7 mouse cellular contexts compared by ENCODE assay signal in genomic region chr4:147425615-147426347, GRCm38 (mm10).
DNase-seq lines count a peak whose midpoint lies in the region; ATAC-seq lines count a peak whose summit lies in the region.
"Not testable (repeated sequence)": the region's sequence is repeated elsewhere in the genome, so short reads cannot be mapped to it uniquely, and the experiment has no call there.

No protein-coding gene starts in this region.

- H3K4me1 ChIP-seq in forebrain, embryonic 10.5 days; heart, embryonic 13.5 days; intestine, embryonic 14.5 days (replicated peaks; ENCODE audit: control insufficient read depth, insufficient read depth, low read length); limb, embryonic 11.5 days (ENCODE audit: control insufficient read depth, insufficient read depth, low read length); lung, embryonic 15.5 days: not testable (repeated sequence)

- H3K9ac ChIP-seq in heart, embryonic 13.5 days; intestine, embryonic 14.5 days (ENCODE audit: low read length); limb, embryonic 11.5 days (ENCODE audit: low read length); lung, embryonic 15.5 days: not testable (repeated sequence)

- not testable (repeated sequence) for H3K27ac ChIP-seq in forebrain, embryonic 10.5 days; heart, embryonic 13.5 days (replicated peaks); intestine, embryonic 14.5 days (ENCODE audit: low read depth); limb, embryonic 11.5 days (replicated peaks; ENCODE audit: low read depth, low read length); lung, embryonic 15.5 days

- not testable (repeated sequence) for H3K4me3 ChIP-seq in forebrain, embryonic 10.5 days; heart, embryonic 13.5 days; intestine, embryonic 14.5 days (ENCODE audit: low read depth, low read length); limb, embryonic 11.5 days (ENCODE audit: low read depth, low read length); lung, embryonic 15.5 days

- WGBS in forebrain, embryonic 10.5 days, result 60% methylated on average over 5 of the region's 5 CpGs
- 43% methylated on average over 5 of the region's 5 CpGs for WGBS in heart, embryonic 13.5 days
- 50% methylated on average over 5 of the region's 5 CpGs for WGBS in intestine, embryonic 14.5 days
- 52% methylated on average over 5 of the region's 5 CpGs for WGBS in limb, embryonic 11.5 days
- 48% methylated on average over 5 of the region's 5 CpGs for WGBS in lung, embryonic 15.5 days

- peak; percentile 29 for DNase-seq in NIH3T3 (ENCODE audit: low read depth)
- peak; percentile 41 for DNase-seq in forebrain, embryonic 10.5 days (ENCODE audit: extremely low spot score, low spot score)
- DNase-seq in intestine, embryonic 14.5 days (ENCODE audit: low spot score), result peak; percentile 66
- peak; percentile 49 for DNase-seq in limb, embryonic 11.5 days (ENCODE audit: low spot score)

- ATAC-seq in heart, embryonic 13.5 days (ENCODE audit: extremely low read depth, insufficient number of reproducible peaks, low FRiP score, low TSS enrichment), result 0 out of 2 replicates have a peak, but pooled peaks have one; percentile 0
- not testable (repeated sequence) for ATAC-seq in intestine, embryonic 14.5 days (replicated peaks; ENCODE audit: low FRiP score, low TSS enrichment, low read depth)
- peak; percentile 4; the same call in 1 of the 2 replicates for ATAC-seq in limb, embryonic 11.5 days (ENCODE audit: insufficient number of reproducible peaks, low FRiP score, low TSS enrichment, low read depth)
- 0 out of 2 replicates have a peak, but pooled peaks have one; percentile 9 for ATAC-seq in lung, embryonic 15.5 days (ENCODE audit: borderline replicate concordance, extremely low read depth, low FRiP score, low TSS enrichment)
- ATAC-seq in monocyte, adult 5-6 weeks (replicated peaks; ENCODE audit: insufficient number of reproducible peaks, low FRiP score, low TSS enrichment, poor library complexity, severe bottlenecking), result 0 out of 2 replicates have a peak, but pooled peaks have one; percentile 7

- H3K36me3 ChIP-seq in forebrain, embryonic 10.5 days (replicated peaks); heart, embryonic 13.5 days; intestine, embryonic 14.5 days (ENCODE audit: control insufficient read depth, insufficient read depth, low read length); limb, embryonic 11.5 days (ENCODE audit: control insufficient read depth, insufficient read depth, low read length); lung, embryonic 15.5 days: not testable (repeated sequence)

- not testable (repeated sequence) for H3K27me3 ChIP-seq in forebrain, embryonic 10.5 days (ENCODE audit: poor library complexity, severe bottlenecking); heart, embryonic 13.5 days (replicated peaks); intestine, embryonic 14.5 days (replicated peaks; ENCODE audit: control insufficient read depth, insufficient read depth, low read length); limb, embryonic 11.5 days (ENCODE audit: control insufficient read depth, insufficient read depth, low read length); lung, embryonic 15.5 days

- H3K9me3 ChIP-seq in forebrain, embryonic 10.5 days, result peaks cover 66% of the 10 kb centered on the region
- peaks cover 44% of the 10 kb centered on the region for H3K9me3 ChIP-seq in heart, embryonic 13.5 days
- peaks cover 29% of the 10 kb centered on the region for H3K9me3 ChIP-seq in intestine, embryonic 14.5 days (ENCODE audit: control insufficient read depth, low read length)
- H3K9me3 ChIP-seq in limb, embryonic 11.5 days (ENCODE audit: control insufficient read depth, low read length), result peaks cover 16% of the 10 kb centered on the region
- H3K9me3 ChIP-seq in lung, embryonic 15.5 days, result peaks cover 49% of the 10 kb centered on the region

- not testable (repeated sequence) for H3K4me2 ChIP-seq in heart, embryonic 13.5 days; intestine, embryonic 14.5 days (ENCODE audit: low read length); limb, embryonic 11.5 days (ENCODE audit: low read depth, severe bottlenecking); lung, embryonic 15.5 days
